Mouse (Mus musculus): ENCODE measurements around the gene Lrig1.

- TF ChIP-seq CHD2 (IDR thresholded peaks at IDR 0.05; ENCODE audit: low read depth, low read length) (no peak), MAFK (IDR thresholded peaks at IDR 0.05; ENCODE audit: insufficient read depth, low read depth, low read length) (no peak), ZC3H11A (IDR thresholded peaks at IDR 0.05; ENCODE audit: borderline replicate concordance, low read depth, low read length) (no peak)
Measured at GRCm38 (mm10) chr6:94594096-94594665, 105.8 kb downstream of the Lrig1 start.

Measured in ES-E14 (cell line).